Mouse (Mus musculus): Measurements from ENCODE around the gene Cpm. TPM values are rescaled to one million over a fixed set of nuclear protein-coding genes. Genes with fewer than 3 reads are reported as not detected.

The Cpm gene
- polyA plus RNA-seq, 1 experiment from 2014 or later = 2.7 TPM

DNA sequence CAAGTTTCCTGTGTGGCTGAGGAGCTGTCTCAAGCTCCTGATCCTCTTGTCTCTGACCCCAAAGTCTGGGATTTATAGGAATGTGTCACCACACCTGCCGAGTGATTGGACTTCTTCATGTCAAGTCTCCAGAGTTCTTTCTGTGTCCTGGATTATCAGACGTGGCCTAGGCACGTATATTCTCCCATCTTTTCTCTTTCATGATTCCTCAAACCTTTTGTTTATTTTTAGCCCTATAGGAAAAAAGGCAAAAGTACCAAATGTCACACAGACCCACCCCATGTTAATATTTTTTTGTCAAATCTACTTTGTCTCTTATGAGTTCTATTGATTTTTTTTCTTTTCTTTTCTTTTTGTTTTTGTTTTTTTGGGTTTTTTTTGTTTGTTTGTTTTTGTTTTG is 19.3 kb downstream of the Cpm start:
- H3K4me2 ChIP-seq (ENCODE audit: low read length) = no peak overlapping the region
- H3K9me3 ChIP-seq (ENCODE audit: control insufficient read depth, low read length) = no peaks in the 10 kb centered on the region
- H3K27me3 ChIP-seq (replicated peaks; ENCODE audit: control insufficient read depth, insufficient read depth, low read length) = no peaks in the 10 kb centered on the region
- H3K36me3 ChIP-seq (ENCODE audit: control insufficient read depth, insufficient read depth, low read length) = no peaks in the 10 kb centered on the region
- WGBS = 88% methylated on average over 3 of the region's 3 CpGs
- H3K4me1 ChIP-seq (ENCODE audit: control insufficient read depth, insufficient read depth, low read depth, low read length) = no peaks in the 10 kb centered on the region; the same call in 1 of the 2 replicates
- H3K27ac ChIP-seq (ENCODE audit: low read depth, low read length) = no peak overlapping the region
- no peak for ATAC-seq
- H3K9ac ChIP-seq (ENCODE audit: low read depth, low read length) = no peak overlapping the region
- H3K4me3 ChIP-seq (ENCODE audit: low read length) = no peak overlapping the region

- Histone ChIP-seq H3K36me3 (ENCODE audit: control insufficient read depth, insufficient read depth, low read length) (no peaks in the 10 kb centered on the region), H3K4me3 (ENCODE audit: low read length) (no peak overlapping the region), H3K27ac (ENCODE audit: low read depth, low read length) (no peak overlapping the region), H3K4me2 (ENCODE audit: low read length) (no peak overlapping the region), H3K9ac (ENCODE audit: low read depth, low read length) (no peak overlapping the region), H3K4me1 (ENCODE audit: control insufficient read depth, insufficient read depth, low read depth, low read length) (no peaks in the 10 kb centered on the region; the same call in 1 of the 2 replicates), H3K27me3 (replicated peaks; ENCODE audit: control insufficient read depth, insufficient read depth, low read length) (no peaks in the 10 kb centered on the region), H3K9me3 (ENCODE audit: control insufficient read depth, low read length) (no peaks in the 10 kb centered on the region)
- no peak for ATAC-seq
- 91% methylated on average over 11 of the region's 11 CpGs for WGBS
These were observed 20.2 kb downstream of the Cpm start for GRCm38 (mm10) chr10:117649292-117650041.

DNA sequence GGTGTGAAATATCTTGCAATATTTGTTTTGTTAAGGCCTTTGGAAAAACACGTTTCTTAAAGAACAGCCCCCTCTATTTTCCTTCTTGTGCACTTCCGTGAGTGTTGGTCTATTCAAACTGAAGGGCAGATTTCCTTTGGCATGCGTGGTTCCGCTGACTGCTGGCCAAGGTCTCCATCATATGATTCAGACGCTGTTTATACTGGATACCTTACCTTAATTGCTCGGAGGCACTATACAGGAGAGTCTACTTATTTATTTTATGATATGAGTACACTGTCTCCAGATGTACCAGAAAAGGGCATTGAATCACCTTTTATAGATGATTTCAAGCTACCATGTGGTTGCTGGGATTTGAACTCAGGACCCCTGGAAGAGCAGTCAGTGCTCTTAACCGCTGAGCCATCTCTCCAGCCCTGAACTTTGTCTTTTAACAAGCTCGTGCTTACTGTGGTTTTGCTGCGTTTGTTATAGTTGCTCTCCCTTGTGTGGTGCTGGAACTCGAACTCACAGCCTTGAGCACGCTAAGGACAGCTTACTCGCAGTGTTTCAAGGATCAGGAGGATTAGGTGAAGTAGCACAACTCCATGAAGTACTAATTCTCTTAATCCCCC is 20.8 kb downstream of the Cpm start:
- Histone ChIP-seq H3K36me3 (ENCODE audit: control insufficient read depth, insufficient read depth, low read length) (no peaks in the 10 kb centered on the region), H3K4me1 (ENCODE audit: control insufficient read depth, insufficient read depth, low read depth, low read length) (no peaks in the 10 kb centered on the region; the same call in 1 of the 2 replicates), H3K9me3 (ENCODE audit: control insufficient read depth, low read length) (no peaks in the 10 kb centered on the region), H3K27me3 (replicated peaks; ENCODE audit: control insufficient read depth, insufficient read depth, low read length) (no peaks in the 10 kb centered on the region), H3K4me2 (ENCODE audit: low read length) (no peak overlapping the region), H3K9ac (ENCODE audit: low read depth, low read length) (no peak overlapping the region), H3K27ac (ENCODE audit: low read depth, low read length) (no peak overlapping the region), H3K4me3 (ENCODE audit: low read length) (no peak overlapping the region)
- no peak for ATAC-seq
- WGBS = 91% methylated on average over 12 of the region's 12 CpGs

GRCm38 (mm10) chr10:117650725-117651124 is 21.4 kb downstream of the Cpm start:
- Histone ChIP-seq H3K27me3 (replicated peaks; ENCODE audit: control insufficient read depth, insufficient read depth, low read length) (no peaks in the 10 kb centered on the region), H3K4me3 (ENCODE audit: low read length) (no peak overlapping the region), H3K4me1 (ENCODE audit: control insufficient read depth, insufficient read depth, low read depth, low read length) (no peaks in the 10 kb centered on the region; the same call in 1 of the 2 replicates), H3K4me2 (ENCODE audit: low read length) (no peak overlapping the region), H3K27ac (ENCODE audit: low read depth, low read length) (no peak overlapping the region), H3K36me3 (ENCODE audit: control insufficient read depth, insufficient read depth, low read length) (no peaks in the 10 kb centered on the region), H3K9me3 (ENCODE audit: control insufficient read depth, low read length) (no peaks in the 10 kb centered on the region), H3K9ac (ENCODE audit: low read depth, low read length) (no peak overlapping the region)
- no peak for ATAC-seq
- 87% methylated on average over 7 of the region's 7 CpGs for WGBS

GRCm38 (mm10) chr10:117651587-117652377 is 22.5 kb downstream of the Cpm start:
- Histone ChIP-seq H3K27ac (ENCODE audit: low read depth, low read length) (no peak overlapping the region), H3K9ac (ENCODE audit: low read depth, low read length) (no peak overlapping the region), H3K9me3 (ENCODE audit: control insufficient read depth, low read length) (no peaks in the 10 kb centered on the region), H3K4me2 (ENCODE audit: low read length) (no peak overlapping the region), H3K4me3 (ENCODE audit: low read length) (no peak overlapping the region), H3K4me1 (ENCODE audit: control insufficient read depth, insufficient read depth, low read depth, low read length) (no peaks in the 10 kb centered on the region; the same call in 1 of the 2 replicates), H3K27me3 (replicated peaks; ENCODE audit: control insufficient read depth, insufficient read depth, low read length) (no peaks in the 10 kb centered on the region), H3K36me3 (ENCODE audit: control insufficient read depth, insufficient read depth, low read length) (no peaks in the 10 kb centered on the region)
- no peak for ATAC-seq
- WGBS = 69% methylated on average over 10 of the region's 10 CpGs

DNA sequence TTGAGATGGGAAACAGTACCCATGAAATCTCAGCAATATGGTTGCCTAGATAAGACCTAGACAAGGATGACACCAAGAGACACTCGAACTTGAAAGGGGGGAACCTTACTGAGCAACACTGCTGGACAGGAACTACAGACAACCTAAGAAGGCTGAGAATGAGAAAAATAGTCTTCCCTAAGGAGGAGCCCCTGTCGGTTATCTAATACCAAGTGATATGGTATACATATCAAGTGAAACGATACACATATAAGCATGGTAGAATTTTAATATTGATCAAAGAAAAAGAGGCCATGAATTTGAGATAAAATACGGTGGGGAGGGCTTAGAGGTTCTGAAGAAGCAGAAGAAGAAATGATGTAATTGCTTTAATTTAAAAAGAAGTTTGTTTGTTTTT is 23.1 kb downstream of the Cpm start:
- H3K4me3 ChIP-seq (ENCODE audit: low read length) = no peak overlapping the region
- no peak overlapping the region for H3K27ac ChIP-seq (ENCODE audit: low read depth, low read length)
- WGBS = 88% methylated on average over 4 of the region's 4 CpGs
- no peaks in the 10 kb centered on the region for H3K4me1 ChIP-seq (ENCODE audit: control insufficient read depth, insufficient read depth, low read depth, low read length)
- no peak for ATAC-seq
- no peak overlapping the region for H3K4me2 ChIP-seq (ENCODE audit: low read length)
- H3K27me3 ChIP-seq (replicated peaks; ENCODE audit: control insufficient read depth, insufficient read depth, low read length) = no peaks in the 10 kb centered on the region
- H3K9me3 ChIP-seq (ENCODE audit: control insufficient read depth, low read length) = no peaks in the 10 kb centered on the region
- no peaks in the 10 kb centered on the region for H3K36me3 ChIP-seq (ENCODE audit: control insufficient read depth, insufficient read depth, low read length)
- H3K9ac ChIP-seq (ENCODE audit: low read depth, low read length) = no peak overlapping the region

DNA sequence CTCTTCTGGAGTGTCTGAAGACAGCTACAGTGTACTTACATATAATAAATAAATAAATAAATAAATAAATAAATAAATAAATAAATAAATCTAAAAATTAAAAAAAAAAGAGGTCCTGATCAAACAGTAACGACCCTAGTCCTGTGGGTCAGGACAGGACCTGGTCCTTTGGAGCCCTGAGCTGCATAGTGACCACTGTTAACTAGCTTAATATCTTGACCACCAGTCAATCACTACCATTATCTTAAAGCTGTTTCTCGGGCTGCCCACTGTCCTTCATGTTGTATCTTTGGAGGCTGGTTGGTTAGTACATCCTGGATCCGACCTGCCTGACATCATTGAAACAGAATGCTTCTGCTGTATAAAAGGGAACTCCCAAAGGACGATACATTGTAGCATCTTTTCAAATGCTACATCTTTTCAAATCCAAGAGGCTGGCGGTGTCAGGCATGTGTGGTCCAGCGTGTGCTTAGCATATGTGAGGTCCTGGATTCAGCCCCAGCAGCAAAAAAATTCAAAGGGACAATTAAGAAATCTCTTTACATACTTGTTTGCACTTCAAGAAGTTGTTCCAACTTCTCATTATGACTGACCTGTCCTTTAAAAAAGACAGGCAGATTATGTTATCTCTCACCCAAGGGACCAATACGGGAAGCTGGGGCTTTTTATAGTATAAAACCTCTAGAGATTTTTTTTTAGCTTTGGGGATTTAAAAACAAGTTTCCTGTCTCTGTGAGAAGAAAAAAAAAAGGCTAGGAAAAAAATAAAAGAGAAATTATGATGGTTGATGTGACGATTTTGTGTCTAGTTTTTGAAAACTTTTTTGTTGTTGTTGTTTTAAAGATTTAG is 23.9 kb downstream of the Cpm start:
- Histone ChIP-seq H3K9me3 (ENCODE audit: control insufficient read depth, low read length) (no peaks in the 10 kb centered on the region), H3K36me3 (ENCODE audit: control insufficient read depth, insufficient read depth, low read length) (no peaks in the 10 kb centered on the region), H3K27ac (ENCODE audit: low read depth, low read length) (no peak overlapping the region), H3K4me2 (ENCODE audit: low read length) (no peak overlapping the region), H3K9ac (ENCODE audit: low read depth, low read length) (no peak overlapping the region), H3K27me3 (replicated peaks; ENCODE audit: control insufficient read depth, insufficient read depth, low read length) (no peaks in the 10 kb centered on the region), H3K4me3 (ENCODE audit: low read length) (no peak overlapping the region), H3K4me1 (ENCODE audit: control insufficient read depth, insufficient read depth, low read depth, low read length) (no peaks in the 10 kb centered on the region)
- no peak for ATAC-seq
- WGBS = 85% methylated on average over 8 of the region's 8 CpGs

DNA sequence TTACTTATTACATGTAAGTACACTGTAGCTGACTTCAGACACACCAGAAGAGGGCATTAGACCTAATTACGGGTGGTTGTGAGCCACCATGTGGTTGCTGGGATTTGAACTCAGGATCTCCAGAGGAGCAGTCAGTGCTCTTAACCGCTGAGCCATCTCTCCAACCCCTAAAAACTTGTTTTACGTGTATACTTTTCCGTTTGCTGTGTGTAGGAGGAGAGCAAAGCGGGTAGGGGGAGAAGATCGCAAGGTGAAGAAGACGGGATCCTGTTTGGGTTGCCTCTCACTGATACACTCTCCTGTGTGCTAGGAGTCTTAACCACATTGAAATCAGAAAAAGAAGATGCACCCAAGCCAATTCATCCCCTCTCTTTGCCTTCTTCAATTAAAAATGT is 24.5 kb downstream of the Cpm start:
- Histone ChIP-seq H3K4me2 (ENCODE audit: low read length) (no peak overlapping the region), H3K4me1 (ENCODE audit: control insufficient read depth, insufficient read depth, low read depth, low read length) (no peaks in the 10 kb centered on the region), H3K9me3 (ENCODE audit: control insufficient read depth, low read length) (no peaks in the 10 kb centered on the region), H3K9ac (ENCODE audit: low read depth, low read length) (no peak overlapping the region), H3K27ac (ENCODE audit: low read depth, low read length) (no peak overlapping the region), H3K4me3 (ENCODE audit: low read length) (no peak overlapping the region), H3K27me3 (replicated peaks; ENCODE audit: control insufficient read depth, insufficient read depth, low read length) (no peaks in the 10 kb centered on the region), H3K36me3 (ENCODE audit: control insufficient read depth, insufficient read depth, low read length) (no peaks in the 10 kb centered on the region)
- 96% methylated on average over 7 of the region's 7 CpGs for WGBS
- ATAC-seq = no peak
